Mouse (Mus musculus): Measurements from ENCODE around the gene Stk35.
"Not testable (repeated sequence)": the region's sequence is repeated elsewhere in the genome, so short reads cannot be mapped to it uniquely, and the experiment has no call there.

Gene Stk35

GRCm38 (mm10) chr2:129834881-129835280 lies 34.6 kb downstream of the Stk35 start:
- DNase-seq (ENCODE audit: low spot score in 2 of 2): no peak

- DNase-seq (ENCODE audit: low spot score in 2 of 2): no peak
Observed at GRCm38 (mm10) chr2:129836921-129837320, 36.6 kb downstream of the Stk35 start.

DNA sequence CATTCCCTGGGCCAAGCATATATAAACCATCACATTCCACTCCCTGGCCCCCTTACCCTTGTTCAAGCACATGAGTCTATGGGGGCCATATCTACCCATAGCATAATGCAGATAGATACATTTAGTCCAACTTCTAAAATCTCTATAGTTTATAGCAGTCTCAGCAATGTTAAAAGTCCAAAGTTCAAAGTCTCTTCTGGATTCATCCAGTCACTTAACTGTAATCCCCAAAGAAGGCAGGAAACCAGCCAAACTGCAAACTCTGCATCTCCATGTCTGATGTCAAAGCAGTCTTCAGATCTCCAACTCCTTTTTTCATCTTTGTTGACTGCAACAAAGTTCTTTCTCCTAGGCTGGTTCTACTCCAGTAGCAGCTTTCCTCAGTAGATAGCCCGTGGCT lies 38.0 kb downstream of the Stk35 start:
- DNase-seq (ENCODE audit: low spot score in 2 of 2): no peak

DNA sequence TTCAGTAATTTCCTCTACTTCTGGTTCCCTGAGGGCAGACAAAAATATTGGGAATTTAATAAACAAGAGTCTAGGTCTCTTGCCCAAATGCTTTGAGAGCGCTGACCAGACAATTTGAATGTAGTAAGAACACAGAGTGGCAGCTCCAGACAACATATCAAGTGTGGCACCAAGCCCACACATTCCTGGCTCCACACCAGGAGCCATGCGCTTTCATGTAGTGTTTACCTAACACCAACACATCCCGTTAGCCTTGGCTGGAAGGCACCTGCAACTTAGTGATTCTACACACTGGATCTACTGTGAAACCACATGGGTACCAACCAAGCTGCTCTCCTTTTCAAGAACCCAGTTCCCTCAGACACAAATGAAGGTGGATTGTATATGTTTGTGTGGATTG lies 45.5 kb downstream of the Stk35 start:
- DNase-seq (ENCODE audit: low spot score in 2 of 2): no peak

GRCm38 (mm10) chr2:129846501-129846900 lies 46.2 kb downstream of the Stk35 start:
- no peak for DNase-seq (ENCODE audit: low spot score in 2 of 2)

GRCm38 (mm10) chr2:129849078-129849477 lies 48.8 kb downstream of the Stk35 start:
- not testable (repeated sequence) for DNase-seq (ENCODE audit: low spot score in 2 of 2)

DNA sequence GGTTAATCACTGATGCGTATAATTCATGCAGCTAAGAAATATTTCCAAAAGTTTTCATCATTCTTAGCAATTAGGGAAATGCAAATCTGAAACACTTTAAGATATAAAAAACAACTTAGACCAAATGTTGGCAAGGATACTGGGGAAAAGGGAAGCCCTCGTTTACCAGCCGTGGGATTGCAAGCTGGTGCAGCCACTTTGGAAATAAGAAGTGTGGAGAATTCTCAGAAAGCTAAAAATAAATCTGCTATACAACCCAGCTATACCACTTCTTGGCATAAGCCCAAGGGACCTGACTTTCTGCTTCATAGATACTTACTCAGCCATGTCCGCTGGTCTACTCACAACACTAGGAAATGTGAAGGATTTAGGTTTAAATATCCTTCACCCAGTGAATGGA lies 51.2 kb downstream of the Stk35 start:
- DNase-seq (ENCODE audit: low spot score in 2 of 2): no peak

GRCm38 (mm10) chr2:129863256-129863655 lies 62.9 kb downstream of the Stk35 start:
- DNase-seq (ENCODE audit: low spot score in 2 of 2): no peak

GRCm38 (mm10) chr2:129864958-129865357 lies 64.6 kb downstream of the Stk35 start:
- DNase-seq (ENCODE audit: low spot score in 2 of 2): no peak

DNA sequence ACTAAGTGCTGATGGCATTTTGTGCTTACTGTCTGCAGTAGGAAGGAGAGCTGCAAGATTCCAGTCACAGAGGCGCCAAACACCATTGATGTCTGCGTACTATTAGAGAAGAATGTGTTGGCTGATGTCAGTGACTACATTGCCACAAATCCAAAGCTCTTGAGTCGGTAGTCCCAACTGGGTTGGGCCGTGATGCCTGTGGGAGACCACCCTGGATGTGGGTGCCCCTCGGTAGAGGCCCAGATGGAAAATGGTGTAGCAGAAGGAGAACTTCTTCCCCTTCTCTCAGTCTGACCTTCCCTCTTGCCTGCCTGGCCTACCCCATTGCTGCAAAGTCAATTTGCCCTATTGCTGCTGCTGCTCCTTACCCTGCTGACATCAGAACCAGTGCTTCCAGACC lies 68.8 kb downstream of the Stk35 start:
- DNase-seq (ENCODE audit: low spot score in 2 of 2): peak in 1 of 2 experiments; percentile 50

GRCm38 (mm10) chr2:129871246-129871645 lies 70.9 kb downstream of the Stk35 start:
- DNase-seq (ENCODE audit: low spot score in 2 of 2): peak in 1 of 2 experiments; percentile 11

DNA sequence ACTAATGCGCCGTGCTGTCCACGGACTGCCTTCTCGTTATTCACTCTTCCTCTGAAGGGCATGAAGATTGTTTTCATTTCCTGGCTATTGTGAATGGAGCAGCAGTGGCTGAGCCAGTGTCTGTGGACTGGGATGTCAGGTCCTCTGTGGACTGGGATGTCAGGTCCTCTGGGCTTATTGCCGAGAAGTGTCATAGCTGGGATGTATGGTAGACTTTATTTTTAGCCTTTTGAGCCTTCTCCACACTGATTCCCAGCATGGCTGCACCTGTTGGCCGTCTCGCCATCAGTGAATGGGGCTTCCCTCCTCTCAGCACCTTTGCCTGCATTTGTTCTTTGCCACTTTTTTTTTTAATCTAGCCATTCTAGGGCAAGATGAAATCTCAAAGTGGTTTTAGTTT lies 71.8 kb downstream of the Stk35 start:
- peak in 1 of 2 experiments; percentile 39 for DNase-seq (ENCODE audit: low spot score in 2 of 2)

GRCm38 (mm10) chr2:129873489-129873888 lies 73.2 kb downstream of the Stk35 start:
- DNase-seq (ENCODE audit: low spot score in 2 of 2): peak; percentile 67 to 87

GRCm38 (mm10) chr2:129874084-129874483 lies 73.8 kb downstream of the Stk35 start:
- DNase-seq (ENCODE audit: low spot score in 2 of 2): no peak

- peak in 1 of 2 experiments; percentile 52 for DNase-seq (ENCODE audit: low spot score in 2 of 2)
Observed at GRCm38 (mm10) chr2:129874509-129875095, 74.3 kb downstream of the Stk35 start.

DNA sequence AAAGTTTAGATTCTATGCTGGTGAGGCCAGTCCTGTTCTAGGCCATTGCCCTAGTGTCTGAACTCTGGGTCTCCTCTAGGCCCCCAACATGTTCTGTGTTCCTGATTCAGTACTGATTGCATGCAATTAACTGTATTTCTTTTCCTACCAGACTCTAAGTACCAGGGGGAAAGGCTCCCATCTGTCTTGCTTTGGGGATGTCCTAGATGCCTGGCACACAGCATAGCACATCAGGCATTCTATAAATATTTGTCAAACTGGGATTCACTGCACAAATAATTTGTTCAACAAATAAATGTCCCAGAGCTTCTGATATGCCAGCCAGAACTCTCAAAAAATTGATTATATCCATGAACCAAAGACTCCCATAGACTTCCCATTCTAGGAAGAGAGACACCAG lies 76.6 kb downstream of the Stk35 start:
- no peak for DNase-seq (ENCODE audit: low spot score in 2 of 2)

- peak; percentile 26 to 69 for DNase-seq (ENCODE audit: low spot score in 2 of 2)
Observed at GRCm38 (mm10) chr2:129879817-129880216, 79.5 kb downstream of the Stk35 start.

- DNase-seq (ENCODE audit: low spot score in 2 of 2): no peak
Observed at GRCm38 (mm10) chr2:129880226-129880625, 79.9 kb downstream of the Stk35 start.

GRCm38 (mm10) chr2:129881886-129882285 lies 81.6 kb downstream of the Stk35 start:
- no peak for DNase-seq (ENCODE audit: low spot score in 2 of 2)
